Mouse (Mus musculus) regulatory T cell (primary cell): ENCODE measurements around the gene Fkbp1a.

Experiments used
- in situ Hi-C: fragments of 300-600 bp; cut with MboI, MseI; formaldehyde crosslinking; loops from one replicate; pipeline ENCODE4 v1.15.1; 2025; ENCODE audit warnings: high pct_unique_total_duplicates

Gene Fkbp1a

DNA sequence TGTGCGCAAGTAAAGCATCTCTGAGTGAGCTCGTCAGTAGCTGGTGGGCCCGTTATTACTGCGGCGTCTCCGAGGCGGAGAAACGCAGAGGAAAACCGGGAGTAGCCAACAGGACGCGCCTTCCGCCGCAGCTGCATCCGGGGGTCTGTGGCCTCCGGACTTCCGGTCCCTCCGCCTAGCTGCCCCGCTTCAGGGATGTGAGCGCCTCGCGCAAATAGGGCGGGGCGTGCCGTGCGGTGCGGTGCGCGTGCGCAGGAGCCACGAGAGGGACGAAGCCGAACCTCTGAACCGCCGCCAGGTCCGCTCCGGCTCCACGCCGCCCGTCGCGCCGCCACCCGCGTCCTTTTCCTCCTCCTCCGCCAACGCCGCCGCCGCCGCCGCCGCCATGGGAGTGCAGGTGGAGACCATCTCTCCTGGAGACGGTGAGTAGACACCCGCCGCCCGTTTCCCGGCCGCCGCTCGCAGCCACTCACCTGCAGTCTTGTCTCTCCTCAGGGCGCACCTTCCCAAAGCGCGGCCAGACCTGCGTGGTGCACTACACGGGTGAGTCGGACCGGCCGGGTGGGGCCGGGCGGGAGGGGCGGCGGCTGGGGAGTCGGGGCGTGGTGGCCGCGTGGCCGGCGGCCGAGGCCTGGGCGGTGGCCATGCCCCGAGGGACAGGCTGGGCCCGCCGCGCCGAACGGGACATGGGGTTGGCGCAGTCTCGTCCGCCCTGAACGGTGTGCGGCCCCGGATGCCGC lies at the start of gene Fkbp1a:
TSS of gene Fkbp1a (plus strand) at position 161 of the 740 bp plus-strand sequence.
- in situ Hi-C loops: loop anchor here (5.0 to 25.0 kb wide), 3 partner anchors 35 to 880 kb away; partner anchors contain the start of genes Acss1 and Csnk2a1

DNA sequence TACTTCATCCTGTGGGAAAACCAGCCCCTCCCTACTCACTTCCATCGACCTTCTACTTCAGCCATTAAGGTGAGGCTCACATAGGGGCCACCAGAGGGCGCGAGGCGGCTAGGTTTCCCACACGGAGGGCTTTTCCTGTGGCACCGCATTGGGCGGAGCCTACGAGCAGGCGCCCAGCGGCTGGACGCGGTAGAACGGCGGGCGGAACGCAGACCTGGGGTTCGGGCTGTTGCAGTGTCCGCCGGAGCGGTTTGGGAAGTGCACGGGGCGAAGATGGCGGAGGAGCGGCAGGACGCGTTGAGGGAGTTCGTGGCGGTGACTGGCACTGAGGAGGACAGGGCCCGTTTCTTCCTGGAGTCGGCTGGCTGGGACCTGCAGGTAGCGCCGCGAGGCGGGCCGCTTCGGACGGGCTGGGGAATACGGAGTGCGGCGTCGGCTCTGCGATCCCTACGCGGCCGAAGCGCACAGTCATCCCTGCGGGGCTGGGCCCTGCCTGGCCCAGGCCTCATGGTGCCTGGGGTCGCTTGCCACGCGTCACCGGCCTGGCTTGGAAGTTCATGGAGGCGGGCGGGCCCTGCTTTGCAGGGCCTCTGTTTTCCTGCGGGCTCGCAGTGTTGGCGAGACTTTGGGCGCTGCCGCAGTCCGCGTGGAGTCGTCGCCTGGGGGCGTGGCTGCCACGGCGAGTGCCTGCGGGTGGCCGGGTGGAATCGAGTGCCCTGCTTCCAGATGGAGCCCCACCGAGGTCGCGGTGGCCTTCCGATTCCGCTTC lies 48.1 kb upstream of the Fkbp1a start, which contains the start of gene Nsfl1c:
TSS of gene Nsfl1c (plus strand) at position 148 of the 769 bp plus-strand sequence.
- in situ Hi-C loops: loop anchor here (5.0 to 10.0 kb wide), 2 partner anchors 88 to 251 kb away; partner anchors contain the start of gene Psmf1

DNA sequence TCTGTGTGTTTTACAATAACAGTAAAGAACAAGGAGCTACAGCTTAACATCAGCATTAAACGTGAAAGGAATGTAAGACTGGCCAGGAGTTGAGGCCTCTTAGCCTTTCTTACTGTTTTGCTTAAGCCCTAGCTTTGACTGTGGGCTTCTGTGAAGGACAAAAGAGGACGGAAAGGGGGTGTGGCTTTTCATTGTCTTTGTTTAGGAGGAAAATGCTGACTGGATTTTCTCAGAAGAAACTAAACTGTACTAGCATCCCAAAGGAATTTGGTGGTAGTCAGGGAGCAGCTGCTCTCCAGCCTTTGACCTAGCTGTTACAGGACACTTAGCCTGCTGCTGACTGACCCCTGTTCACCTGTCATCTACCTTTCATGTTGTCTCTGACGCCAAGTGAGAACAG lies 43.9 kb upstream of the Fkbp1a start:
- in situ Hi-C loops: loop anchor here (5.0 to 10.0 kb wide), 2 partner anchors 49 to 246 kb away; partner anchors contain the start of gene Psmf1

DNA sequence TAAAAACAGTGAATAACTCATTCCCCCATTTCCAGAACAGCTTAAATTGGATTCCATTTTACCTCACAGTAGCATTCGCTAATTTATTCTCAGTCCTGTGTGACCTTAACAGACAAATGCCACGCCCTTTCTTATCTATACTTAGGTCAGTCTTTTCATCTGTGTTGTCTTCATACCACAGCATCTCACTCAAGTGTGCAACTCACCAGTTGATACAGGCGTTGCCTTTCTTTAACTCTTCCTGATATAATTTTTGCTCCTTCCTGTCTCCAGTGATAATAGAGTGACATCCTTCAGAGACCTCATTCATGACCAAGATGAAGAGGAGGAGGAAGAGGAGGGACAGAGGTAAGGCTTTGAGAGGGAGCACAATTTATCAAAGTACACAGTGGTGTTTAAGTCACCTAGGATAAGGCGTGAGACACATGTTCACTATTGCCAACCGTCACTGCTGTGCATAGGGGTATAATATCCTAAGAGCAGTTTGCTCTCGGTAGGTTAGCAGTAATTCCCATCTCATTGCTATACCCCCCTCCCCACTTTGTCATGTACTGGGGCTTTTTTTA lies 41.8 kb upstream of the Fkbp1a start:
- in situ Hi-C loops: no loop called here

DNA sequence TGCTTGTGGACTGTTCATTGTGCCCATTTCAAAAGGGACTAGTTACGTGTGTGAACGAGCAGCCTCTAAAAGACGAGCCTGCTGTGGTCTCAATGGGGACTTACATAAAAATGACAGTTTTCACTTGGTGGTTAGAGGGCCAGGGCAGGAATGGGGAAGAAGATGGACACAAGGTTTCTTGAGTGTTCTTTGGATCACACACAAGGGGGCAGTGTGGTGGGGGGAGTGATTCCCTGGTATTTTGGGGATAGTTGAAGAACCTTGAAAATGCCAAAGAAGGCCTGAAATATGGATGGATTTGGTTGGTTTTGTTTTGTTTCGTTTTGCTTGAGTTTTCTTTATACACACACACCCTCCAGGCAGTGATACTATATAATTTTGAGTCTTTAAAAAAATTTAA lies 38.1 kb upstream of the Fkbp1a start:
- in situ Hi-C loops: no loop called here

DNA sequence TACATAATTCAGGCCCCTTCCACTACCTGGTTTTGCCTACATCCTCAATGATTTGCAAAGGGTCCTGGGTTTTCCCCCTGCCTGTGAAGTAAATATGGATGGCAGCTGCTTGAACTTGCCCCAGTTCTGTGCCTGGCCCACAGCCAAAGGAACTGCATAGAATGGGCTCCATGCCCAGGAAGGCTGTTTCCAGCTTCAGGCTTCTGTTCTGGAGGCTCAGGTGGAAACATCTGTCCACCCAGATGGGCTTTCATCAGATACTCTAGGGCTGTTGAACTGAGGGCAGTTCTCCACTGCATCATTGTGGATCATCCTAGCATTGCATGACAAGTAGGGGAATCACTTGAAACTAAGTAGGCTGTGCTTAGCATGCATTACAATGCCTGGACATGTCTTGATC lies 30.1 kb upstream of the Fkbp1a start:
- in situ Hi-C loops: no loop called here

DNA sequence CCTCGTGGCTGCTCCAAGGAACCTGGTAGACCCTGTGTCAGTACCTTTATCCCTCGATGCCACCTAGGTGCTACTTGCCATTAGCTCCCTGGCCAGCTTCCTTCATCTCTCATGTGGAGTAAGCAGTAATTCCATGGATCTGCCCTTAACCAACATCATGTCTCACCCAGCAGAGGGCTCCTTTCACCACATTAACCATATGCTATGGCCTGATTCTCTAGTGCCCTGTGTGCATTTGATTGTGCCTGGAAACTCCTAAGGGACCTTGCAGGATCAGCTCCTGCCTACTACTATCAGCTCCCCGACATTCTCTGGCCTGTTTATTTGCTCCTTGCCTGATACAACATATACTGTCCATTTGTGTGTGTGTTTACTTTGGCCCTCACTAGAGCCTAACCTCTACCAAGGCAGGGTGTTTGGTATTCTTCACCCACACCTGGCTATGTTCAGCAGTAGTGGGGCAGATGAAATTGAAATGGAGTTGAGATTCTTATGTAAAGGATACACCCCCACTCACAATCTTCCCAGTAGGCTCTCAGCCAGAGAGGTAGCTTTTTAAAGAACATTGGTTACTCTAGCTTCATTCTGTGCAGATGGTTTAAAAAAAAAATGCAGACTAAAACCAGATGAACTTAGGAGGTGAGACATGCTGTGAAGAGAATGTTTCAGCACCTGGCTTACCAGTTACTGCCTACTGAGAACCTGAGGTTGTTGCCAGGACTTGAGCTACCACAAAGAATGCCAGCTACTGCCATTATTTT lies 28.6 kb upstream of the Fkbp1a start:
- in situ Hi-C loops: no loop called here

DNA sequence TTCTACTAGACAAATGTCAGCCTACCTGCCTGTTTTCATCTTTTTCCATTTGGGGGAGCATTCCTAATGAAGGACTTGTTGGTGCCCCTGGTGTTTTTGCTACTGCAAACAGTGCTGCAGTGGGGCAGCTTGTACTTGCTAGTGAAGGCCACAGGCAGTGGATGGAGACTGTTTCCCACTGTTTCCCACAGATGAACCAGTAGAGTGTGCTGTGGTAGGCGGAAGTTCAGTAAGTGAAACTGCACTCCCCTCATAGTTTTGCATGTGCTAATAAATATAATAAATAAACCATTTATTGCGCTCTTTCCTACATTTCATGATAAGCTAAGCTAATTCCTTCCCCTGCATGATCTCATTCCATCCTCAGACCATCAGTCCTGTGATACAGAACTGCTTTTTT lies 23.3 kb upstream of the Fkbp1a start:
- in situ Hi-C loops: no loop called here

DNA sequence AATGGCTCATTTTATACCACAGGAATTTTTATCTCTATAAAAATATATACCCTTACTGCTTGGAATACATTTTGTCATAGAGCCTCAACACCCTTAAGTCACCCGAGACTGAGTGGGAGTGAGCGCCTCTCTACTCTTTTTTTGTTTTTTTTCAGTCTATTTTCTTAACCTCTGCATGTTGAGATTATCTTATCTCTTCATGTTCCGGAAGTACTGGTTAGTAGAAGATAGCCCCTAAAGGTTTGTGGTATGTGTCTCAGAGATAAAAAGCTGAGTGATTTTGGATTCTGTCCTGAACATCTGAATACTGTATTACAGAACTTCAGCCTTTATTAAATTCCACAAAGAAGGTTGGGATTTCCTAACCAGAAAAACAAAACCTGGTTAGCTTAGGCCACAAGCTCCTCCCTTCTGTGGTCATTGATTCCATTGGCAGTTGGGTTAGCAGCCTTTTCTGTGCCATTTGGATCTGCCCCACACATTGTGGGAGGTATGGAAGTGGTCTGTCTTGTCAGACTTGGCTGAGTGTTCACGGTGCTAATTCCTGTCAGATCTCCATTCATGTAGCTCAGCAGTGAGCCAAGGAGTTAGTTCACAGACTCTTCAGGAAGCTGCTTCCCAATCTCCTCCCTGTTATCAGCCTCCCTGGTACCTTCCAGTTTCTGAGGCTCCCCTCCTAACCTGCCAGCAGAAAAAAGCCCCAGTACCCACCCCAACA lies 17.8 kb upstream of the Fkbp1a start:
- in situ Hi-C loops: loop anchor here (25.0 kb wide), 2 partner anchors 713 to 862 kb away; partner anchors contain the start of genes Acss1 and Csnk2a1

DNA sequence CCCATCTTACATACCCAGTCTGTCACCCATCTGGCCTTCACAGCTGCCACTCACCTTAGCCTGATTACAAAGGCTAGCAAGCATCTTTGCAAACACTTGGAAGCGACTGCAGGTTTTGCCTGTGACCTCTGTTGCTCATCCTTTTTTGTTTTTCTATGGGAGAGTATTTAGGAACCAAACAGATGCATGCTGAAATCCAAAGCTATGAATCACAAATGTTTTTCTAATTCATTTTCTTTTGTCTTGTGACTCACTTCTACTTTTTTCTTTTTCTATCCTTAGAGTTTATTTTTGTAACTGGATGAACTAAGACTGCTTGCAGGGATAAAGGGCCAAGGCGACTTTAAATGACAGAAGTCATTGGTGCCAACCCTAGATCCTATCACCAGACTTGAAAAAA lies 16.8 kb upstream of the Fkbp1a start:
- in situ Hi-C loops: loop anchor here (25.0 kb wide), 2 partner anchors 712 to 863 kb away; partner anchors contain the start of genes Acss1 and Csnk2a1

DNA sequence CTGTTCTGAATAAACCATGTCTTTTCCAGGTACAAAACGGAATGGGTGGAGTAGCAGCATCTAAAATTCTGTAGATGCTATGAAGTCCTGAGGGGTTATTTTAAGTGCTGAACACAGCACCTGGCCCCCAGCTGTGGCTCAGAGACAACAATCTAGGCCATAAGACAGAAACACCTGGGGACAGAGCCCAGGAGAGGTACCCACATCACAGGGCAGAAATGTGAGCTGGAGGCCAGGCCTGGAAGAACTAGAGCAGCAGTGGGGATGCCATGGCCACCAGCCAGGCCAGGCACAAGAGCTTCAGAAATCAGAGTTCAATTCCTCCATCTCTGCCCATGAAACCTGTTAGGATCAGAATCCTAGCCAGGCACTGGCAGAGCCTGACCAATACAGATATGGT lies 14.2 kb upstream of the Fkbp1a start:
- in situ Hi-C loops: loop anchor here (25.0 kb wide), 2 partner anchors 709 to 866 kb away; partner anchors contain the start of genes Acss1 and Csnk2a1

DNA sequence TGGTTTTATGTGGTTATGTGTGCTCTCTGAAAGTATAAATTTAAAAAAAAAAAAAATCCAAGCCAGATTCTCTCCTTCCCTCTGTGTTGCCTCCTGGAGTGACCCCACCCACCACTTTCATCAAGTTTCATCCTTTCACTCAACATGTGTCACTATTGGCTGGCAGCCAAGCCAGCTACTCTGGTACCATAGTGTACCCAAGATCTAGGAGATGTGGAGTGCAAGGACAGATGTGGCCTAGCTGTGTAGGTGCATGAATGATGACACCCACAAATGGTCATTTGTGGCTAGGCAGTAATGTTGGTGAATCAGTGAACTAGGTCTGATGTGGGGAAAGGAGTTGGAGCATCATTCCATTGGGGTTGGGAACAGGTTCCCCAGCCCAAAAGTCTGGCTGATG lies 13.1 kb upstream of the Fkbp1a start:
- in situ Hi-C loops: loop anchor here (25.0 kb wide), 2 partner anchors 708 to 867 kb away; partner anchors contain the start of genes Acss1 and Csnk2a1

DNA sequence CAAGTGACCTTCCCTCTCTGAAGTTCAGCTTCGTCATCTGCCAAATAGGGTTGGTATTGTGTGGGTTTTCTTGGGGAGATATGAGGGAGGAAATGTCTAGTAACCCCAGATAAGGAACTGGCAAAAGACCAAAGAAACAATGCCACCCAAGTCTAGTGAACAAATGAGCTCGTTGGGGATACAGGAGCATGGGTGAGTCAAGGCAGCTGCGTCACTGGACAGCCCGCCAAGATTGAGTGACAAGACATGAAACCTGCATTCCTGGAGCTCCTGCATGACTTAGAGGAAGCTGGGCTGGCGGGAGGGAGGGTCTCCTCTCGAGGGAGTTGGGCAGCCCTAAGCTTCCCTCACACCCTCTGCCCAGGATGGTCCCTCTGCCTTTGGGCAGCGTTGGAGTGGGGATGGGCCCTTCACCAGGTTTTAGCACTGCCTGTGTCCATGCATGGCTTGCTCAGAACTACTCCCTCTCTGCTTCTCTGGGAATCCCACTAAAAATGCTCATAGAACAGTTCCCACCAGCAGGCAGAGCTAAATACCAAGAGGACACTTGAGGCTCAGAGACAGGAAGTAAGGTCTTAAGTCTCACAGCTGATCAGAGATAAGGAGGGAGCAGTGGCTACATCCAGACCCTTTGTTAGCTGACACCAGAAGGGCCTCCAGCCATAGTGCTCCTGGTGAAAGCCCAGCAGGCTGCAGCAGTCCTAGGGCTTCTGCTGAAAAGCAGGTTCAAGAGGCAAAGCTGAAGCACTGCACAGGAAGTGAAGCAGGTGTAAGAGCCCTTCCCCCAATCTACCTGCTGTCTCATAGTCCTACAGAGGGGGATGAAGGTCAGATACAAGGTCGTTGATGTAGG lies 11.7 kb upstream of the Fkbp1a start:
- in situ Hi-C loops: loop anchor here (25.0 kb wide), 2 partner anchors 707 to 868 kb away; partner anchors contain the start of genes Acss1 and Csnk2a1

DNA sequence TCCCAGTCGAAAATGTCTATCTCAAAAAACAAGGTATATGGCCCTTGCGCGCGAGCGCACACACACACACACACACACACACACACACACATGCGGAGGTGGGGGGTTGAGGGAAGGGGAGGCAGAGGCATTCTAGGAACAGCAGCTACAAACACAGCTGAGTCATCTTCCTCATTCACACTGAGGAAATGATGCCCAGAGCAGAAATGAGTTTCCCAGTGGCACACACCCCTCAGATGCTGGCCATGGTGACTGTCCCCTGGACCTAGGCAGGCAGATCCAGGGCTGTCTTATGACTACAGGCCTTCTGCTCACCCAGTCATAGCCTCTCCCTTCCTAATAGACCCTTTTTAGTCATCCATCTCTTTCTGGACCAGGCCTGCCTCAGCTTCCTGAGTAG lies 8.7 kb upstream of the Fkbp1a start:
- in situ Hi-C loops: loop anchor here (25.0 kb wide), 2 partner anchors 704 to 871 kb away; partner anchors contain the start of genes Acss1 and Csnk2a1

DNA sequence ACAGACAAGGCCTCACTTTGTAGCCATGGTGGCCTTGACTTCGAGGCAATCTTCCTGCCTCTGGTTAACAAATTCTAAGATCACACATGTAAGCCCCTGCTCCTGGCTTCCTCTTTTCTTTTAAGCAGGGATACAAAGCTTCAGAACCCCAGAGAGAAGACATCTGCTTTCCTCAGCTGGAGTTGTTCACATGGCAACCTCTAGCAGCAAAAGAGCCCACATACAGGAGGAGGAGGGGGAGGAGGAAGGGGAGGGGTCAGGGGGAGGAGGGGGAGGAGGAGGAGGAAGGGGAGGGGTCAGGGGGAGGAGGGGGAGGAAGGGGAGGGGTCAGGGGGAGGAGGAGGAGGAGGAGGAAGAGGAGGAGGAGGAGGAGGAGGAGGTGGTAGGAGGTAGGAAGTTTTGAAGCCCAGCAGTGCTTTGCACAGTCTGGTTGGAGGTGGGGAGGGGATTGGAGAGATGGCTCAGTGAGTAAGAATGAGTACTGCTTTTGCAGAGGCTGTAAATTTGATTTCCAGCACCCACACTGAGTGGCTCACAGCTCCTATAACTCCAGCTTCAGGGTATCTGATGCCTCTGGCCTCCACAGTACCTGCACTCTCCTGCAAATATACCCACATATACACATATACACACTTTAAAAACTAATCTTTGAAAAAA lies 6.2 kb upstream of the Fkbp1a start:
- in situ Hi-C loops: loop anchor here (25.0 kb wide), 2 partner anchors 701 to 874 kb away; partner anchors contain the start of genes Acss1 and Csnk2a1

DNA sequence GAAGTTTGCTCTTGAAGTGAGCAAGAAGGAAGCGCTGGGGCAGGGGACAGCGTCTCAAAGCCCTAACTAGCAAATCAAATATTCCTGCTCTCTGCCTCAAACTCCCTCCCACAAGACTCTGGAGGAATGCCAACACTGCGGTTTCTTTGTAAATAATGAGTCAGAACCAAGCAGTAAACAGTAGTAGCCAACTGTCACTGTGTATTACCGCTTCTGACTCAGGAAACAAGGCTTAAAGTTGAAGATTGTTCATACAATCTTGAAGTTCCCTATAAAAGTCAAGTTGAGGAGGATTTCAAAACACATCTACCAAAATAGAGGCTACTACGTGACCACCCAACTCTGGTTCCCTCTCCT lies 5.7 kb upstream of the Fkbp1a start:
- in situ Hi-C loops: loop anchor here (25.0 kb wide), 2 partner anchors 701 to 874 kb away; partner anchors contain the start of genes Acss1 and Csnk2a1

DNA sequence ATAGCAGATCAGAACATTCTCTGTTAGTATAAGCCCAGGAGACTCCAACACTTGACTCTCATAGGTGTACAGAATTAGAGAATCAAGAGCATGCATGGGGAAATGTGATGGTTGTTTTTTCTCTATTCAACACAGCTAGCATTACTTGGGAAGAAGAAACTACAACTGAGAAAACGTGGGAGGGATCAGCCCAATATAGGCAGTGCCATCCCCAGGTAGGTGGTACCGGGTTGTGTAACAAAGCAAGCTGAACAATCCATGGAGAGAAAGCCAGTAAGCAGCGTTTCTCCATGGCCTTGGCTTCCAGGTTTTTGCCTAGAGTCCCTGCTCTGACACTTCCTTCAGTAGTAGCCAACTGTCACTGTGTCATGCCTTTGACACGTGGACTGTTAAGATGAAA lies 3.6 kb upstream of the Fkbp1a start:
- in situ Hi-C loops: loop anchor here (25.0 kb wide), 2 partner anchors 699 to 876 kb away; partner anchors contain the start of genes Acss1 and Csnk2a1

DNA sequence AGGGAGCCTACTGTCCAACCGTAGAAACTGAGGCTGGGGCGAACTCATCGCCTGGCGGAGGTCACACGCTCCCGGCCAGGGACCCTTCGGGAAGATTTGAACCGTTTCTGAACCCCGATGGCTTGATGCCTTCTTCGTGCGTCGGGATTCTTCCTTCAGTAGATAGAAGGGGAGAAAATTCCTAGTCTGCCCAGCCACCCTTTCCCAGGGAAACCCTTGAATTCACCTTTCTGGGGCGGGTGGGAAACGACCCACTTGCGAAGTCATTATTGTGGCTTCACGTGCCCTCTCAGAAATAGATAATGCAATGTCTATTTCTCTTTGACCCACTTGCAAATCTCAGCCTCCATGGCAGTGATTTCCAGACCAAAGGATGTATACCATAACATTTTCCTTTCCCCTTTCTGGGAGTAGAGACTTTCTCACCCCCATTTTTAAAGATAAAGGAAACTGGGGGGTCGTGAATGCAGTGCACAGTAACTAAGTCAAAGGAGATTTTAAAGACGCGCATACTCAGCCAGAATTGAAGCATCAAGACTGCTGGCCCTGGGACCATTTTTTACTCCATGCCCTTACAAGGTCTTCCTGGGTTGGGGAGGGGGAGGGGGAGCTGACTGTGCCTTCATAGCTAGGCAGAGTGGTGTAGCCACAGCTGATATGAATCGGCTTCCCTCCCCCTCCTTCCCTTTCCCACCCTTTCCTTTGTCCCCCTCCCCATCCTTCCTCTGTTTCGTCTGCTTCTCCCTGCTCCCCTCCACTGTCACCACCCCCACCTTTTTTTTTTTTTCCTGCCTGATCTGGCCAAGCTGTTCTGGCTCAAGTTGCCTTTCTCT lies 996 bp downstream of the Fkbp1a start:
- in situ Hi-C loops: loop anchor here (5.0 to 25.0 kb wide), 3 partner anchors 34 to 881 kb away; partner anchors contain the start of genes Acss1 and Csnk2a1
